Mouse (Mus musculus): ENCODE data around the gene Adcy10.

The Adcy10 gene

DNA sequence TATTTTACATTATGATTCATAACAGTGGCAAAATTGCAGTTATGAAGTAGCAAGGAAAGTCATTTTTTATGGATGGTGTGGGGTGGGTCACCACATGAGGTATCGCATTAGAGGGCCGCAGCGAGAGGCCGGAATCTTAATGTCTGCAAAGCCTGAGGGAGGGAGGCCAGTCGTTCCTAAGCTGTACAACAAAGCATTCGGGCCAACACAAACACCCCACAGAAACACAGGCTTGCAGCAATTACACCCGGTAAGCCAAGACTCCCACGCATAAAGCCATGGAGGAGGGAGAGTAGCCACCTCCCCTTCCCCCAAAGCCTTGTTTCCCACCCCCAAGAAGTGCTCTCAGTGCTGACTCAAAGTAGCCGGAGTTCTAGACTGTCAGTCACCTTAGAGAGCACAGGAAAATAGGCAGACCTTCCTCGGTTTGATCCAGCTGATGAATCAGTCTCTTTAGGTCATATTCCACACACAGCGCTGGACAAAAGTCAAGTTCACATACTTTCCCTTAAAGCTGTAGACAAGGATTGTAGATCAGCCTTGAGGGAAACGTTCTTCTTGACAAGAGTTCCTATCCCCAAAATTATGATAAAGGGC lies 51.2 kb downstream of the Adcy10 start:
- peak in 1 of 2 experiments; percentile 6 for DNase-seq (ENCODE audit: low spot score in 2 of 2)

GRCm38 (mm10) chr1:165537241-165537807 lies 52.3 kb downstream of the Adcy10 start:
- no peak for DNase-seq (ENCODE audit: low spot score in 2 of 2)

DNA sequence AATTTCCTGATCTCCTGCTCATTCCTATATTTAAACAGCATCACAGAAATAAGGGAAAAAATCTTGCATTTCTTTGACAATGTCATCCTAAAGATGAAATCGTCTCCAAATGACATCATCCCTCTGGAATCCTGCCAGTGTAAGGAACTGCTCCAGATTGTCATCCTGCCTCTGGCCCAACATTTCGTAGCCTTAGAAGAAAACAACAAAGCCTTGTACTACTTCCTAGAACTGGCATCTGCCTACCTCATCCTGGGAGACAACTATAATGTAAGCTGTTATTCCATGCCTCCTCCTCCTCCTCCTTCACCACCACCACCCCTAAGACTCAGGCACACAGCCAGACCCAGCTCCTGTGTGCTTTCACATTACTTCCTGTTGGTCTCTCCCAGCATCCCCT lies 71.7 kb downstream of the Adcy10 start:
- no peak for DNase-seq (ENCODE audit: low spot score in 2 of 2)

- no peak for DNase-seq (ENCODE audit: low spot score in 2 of 2)
Observed at GRCm38 (mm10) chr1:165559073-165559472, 74.1 kb downstream of the Adcy10 start.

GRCm38 (mm10) chr1:165565283-165565682 lies 80.3 kb downstream of the Adcy10 start:
- DNase-seq (ENCODE audit: low spot score in 2 of 2): no peak

DNA sequence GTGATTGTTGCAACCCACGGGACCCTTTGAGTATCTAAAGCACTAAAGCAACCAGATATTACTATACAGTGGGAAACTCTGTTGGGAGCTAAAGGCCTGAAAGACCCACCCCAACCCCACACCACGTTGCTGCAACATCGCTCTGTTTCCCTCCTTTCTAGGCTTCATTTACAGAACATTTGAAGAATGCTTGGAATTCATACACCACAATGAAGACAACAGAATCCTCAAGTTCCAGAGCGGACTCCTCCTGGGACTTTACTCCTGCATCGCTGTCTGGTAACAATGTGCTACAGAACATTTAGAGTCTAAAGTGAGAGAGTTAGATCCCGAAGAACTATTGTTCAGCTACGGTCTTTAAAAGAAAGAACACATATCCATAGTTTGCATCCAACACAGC lies 82.5 kb downstream of the Adcy10 start:
- DNase-seq (ENCODE audit: low spot score in 2 of 2): no peak

DNA sequence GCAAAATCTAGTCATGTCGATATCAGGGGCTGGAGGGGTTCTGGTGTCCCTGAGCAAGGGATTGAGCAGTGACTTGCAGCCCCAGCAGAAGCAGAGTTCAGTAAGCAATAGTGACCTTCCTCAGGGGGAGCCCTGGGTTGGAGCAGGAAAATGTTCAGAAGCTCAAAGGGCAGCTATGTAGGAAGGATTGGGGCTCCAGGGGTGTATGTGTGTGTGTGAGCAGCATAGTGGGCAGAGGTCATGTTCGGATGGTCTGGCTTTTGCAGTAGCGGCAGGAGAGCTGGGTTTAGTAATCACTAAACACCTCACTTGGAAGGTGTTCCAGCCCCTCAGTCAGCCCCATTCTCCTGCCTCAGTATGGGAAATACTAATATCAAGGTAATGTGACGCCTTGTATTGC lies 91.0 kb downstream of the Adcy10 start:
- no peak for DNase-seq (ENCODE audit: low spot score in 2 of 2)

DNA sequence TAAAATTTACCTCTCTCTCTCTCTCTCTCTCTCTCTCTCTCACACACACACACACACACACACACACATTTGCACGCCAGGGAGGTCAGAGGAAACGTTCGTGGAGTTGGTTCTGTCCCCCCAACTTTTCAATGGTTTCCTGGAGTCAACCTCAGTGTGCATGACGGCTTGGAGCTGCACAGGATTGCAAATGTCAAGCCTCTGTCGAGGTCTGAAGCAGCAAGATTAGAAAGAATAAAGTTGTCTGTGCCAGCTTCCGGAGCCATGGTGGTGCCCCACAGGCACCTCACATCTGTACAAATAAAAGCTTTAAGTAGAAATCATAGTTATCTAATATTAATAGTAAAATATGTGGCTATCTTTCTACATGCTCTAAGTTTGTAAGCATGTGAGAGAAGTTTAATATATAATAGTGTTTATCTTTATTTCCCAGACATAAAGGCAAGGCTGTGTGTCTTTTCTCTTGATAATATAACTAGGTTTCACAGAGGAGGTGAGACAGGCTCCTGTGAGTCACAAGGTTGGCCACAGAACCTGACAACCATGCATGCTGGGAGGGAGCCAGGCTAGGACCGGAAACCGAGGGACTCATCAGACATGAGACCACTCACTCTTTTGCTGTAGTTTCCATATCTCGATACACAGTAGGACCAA lies 91.6 kb downstream of the Adcy10 start:
- no peak for DNase-seq (ENCODE audit: low spot score in 2 of 2)

- DNase-seq (ENCODE audit: low spot score in 2 of 2): no peak
Observed at GRCm38 (mm10) chr1:165579332-165579731, 94.3 kb downstream of the Adcy10 start.

- DNase-seq (ENCODE audit: low spot score in 2 of 2): no peak
Observed at GRCm38 (mm10) chr1:165581255-165581654, 96.3 kb downstream of the Adcy10 start.

DNA sequence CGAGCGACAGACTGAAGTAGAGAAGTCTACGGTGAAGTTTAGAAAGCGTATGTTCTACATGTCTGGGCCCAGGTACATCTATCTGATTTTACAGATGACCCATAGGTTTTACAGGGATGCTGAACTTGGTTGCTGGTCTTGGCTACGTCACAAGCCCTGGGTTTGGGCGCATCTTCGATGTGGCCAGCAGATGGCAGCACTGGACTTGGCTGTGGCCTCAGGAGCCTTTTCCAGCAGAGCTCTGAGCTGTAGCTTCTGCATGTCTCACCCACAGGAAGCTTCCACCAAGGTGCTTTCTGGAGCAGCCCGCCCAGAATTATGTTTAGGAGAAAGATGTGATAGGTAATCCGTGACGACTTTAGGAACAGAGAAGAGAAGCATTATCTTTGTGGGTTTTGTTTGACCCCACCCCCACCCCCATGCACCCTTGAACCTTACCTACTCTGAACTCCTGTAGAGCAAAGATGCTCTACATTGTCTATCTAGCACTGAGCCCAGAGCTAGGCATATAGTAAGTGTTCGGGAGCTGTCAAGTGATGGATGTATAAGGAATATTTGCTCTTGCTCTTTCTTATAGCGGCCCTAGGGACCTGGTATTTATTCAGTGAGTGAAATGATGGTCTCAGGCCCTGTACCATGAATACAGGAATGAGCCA lies 98.7 kb downstream of the Adcy10 start:
- DNase-seq (ENCODE audit: low spot score in 2 of 2): peak; percentile 79 to 87

- DNase-seq (ENCODE audit: low spot score in 2 of 2): no peak
Observed at GRCm38 (mm10) chr1:165585389-165586104, 100.6 kb downstream of the Adcy10 start.

GRCm38 (mm10) chr1:165586366-165586765 lies 101.4 kb downstream of the Adcy10 start:
- no peak for DNase-seq (ENCODE audit: low spot score in 2 of 2)

GRCm38 (mm10) chr1:165587845-165588244 lies 102.9 kb downstream of the Adcy10 start:
- no peak for DNase-seq (ENCODE audit: low spot score in 2 of 2)

DNA sequence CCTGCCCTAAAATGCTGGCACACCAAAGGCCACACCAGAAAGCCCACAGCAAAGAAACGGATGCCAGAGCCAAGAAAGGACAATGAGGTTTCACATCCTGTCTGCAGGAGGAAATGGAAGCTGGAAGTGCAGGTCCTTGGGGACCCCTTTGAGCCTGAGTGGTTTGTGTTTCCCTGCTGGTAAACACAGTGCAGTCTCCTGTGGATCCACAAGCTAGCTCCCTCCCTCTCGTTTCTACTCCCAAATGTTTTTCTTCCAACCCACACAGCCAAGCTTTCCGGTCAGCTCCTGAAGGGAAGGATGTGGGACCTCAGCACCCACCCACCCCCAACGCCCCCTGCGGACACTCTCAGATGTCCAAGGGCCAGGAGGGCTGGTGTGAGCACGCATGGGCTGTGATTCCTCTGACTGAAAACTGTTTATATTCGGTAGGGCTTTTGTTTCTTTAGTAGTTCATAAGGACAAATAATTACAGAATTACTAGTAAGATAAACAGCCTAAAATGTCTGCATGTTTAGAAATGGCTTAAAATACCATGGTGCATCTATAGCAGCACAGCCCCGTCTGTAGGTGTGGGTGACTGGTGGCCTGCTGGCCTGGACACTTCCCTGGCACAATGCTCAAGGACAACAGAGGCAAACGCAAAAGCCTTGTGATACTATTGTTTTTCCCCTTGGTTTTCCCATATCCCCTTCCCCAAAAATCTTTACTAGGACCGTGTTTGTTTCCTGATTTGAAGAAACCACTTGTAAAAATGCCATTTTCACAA lies 104.5 kb downstream of the Adcy10 start:
- DNase-seq (ENCODE audit: low spot score in 2 of 2): peak in 1 of 2 experiments; percentile 9

DNA sequence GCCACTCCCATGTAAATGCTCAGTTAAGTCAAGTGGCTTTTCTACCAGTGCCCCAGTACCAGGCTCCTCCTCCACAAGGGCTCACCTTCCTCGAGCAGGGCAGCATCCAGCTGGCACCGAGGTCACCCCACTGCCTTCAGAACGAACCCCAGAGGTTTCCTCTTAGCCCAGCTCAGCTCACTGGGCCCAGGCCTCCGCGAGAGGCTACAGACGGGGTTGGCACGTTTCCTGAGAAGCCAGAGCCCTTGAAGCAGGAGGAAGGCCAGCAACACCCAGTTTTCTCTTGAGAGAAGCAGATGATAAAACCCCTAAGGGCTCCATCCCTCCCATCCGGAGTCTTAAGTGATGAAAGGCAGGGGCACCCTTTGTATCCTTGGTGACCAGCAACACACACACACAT lies 105.8 kb downstream of the Adcy10 start:
- DNase-seq (ENCODE audit: low spot score in 2 of 2): no peak

DNA sequence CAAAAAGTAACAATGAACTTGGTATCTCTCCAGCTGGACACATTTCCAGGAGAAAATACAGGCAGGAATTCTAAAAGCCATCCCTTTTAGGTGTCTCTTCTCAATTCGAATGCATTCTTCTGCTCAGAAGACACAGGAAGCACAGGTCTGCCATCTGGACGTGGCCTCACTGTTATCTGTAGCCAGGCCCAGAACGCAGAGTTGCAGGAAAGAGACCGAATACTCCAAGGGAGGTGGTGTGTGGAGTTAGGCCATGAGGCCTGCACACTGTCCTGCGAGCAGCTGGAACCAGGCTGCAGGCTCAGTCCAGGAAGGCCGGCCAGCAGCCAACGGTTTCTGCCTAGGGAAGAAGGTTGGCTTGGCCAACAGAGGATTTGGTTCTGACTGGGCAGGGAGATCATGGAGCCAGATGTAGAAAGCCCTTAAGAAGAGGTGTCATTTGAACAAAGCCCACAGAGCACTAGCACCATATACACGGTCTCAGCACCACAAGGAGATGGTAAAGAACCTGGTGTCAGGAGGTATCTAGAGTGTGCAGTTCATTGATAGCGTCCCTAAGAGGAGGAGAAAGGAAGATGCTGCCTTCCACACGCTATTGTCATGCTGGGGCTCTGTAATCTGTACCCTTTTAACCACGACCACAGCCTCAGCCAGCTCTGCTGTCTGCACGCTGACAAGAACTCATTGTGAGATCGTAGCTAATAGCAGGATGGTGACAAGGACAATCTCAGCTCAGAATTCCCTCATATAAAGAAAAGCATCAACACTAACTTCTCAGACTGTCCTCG lies 107.5 kb downstream of the Adcy10 start:
- DNase-seq (ENCODE audit: low spot score in 2 of 2): no peak

GRCm38 (mm10) chr1:165594699-165595421 lies 109.9 kb downstream of the Adcy10 start:
- DNase-seq (ENCODE audit: low spot score in 2 of 2): no peak

GRCm38 (mm10) chr1:165601775-165602280 lies 116.8 kb downstream of the Adcy10 start:
- DNase-seq (ENCODE audit: low spot score in 2 of 2): no peak

- DNase-seq (ENCODE audit: low spot score in 2 of 2): no peak
Observed at GRCm38 (mm10) chr1:165603218-165603617, 118.2 kb downstream of the Adcy10 start.
